Mouse (Mus musculus): ENCODE data around the gene Zdhhc7. TPM values are rescaled to one million over a fixed set of nuclear protein-coding genes. Genes with fewer than 3 reads are reported as not detected.

The Zdhhc7 gene
- total RNA-seq, 2 experiments from 2014 or later, result 43.2 to 44.8 TPM

DNA sequence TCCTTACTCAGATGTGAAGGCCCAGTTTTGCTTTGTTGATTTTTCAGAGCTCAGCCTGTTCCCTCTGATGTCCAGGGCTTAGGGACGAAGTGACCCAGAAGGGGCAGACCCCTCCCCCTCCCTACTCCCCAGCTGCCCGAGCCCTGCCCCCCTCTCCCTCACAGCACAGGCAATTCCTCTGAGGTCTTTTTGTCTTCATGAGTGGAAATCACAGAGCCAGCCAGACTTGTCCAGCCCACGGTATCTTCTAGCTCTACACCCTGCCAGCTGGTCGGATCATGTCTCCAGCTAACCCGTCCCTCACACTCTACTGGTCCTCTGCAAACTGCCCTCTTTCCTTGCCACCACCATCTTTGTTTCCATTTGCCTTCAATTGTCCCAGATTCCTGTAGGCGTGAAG is 66.8 kb downstream of the Zdhhc7 start:
- DNase-seq, result no peak

DNA sequence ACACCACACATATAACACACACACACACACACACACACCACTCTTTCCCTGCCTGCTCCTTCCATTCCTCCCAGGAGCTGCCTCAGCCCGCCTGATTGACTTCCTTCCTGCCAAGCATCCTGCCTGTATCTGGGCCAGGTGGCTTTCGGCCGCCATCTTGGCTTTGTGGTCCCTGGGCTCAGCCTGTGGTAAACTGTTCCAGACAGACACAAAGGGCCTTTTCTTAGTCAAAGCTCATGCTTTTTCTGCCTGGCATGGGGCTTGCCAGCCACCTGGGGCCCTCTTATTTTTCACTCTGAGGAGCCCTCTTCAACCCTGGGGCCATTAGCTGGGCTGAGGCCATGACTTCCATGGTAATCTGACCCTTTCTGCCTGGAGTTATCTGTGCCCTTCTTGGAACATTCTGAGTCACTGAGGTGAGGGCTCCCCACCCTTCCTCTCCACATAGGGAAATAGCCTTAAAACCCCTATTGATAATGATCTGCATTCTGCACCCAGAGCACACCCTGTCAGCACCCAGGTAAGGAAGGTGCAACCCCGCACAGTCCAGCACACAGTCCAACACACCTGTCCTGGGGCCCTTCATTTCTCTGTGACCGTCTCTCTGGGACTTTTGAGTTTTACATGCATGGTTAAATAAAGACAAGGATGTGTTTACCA is 68.6 kb downstream of the Zdhhc7 start:
- no peak for DNase-seq

Other genes starting within 250 kb of the Zdhhc7 start
- 10 to 100 TPM in 1 of 2 experiments, 1 to 10 TPM in 1; 7.3 to 11.2 TPM for gene Klhl36, start 239.2 kb downstream of the Zdhhc7 start, total RNA-seq (2021)
- gene Usp10, start 191.1 kb downstream of the Zdhhc7 start, total RNA-seq (2021), result 100 to 1,000 TPM in 1 of 2 experiments, 10 to 100 TPM in 1; 92.2 to 106 TPM
- 1 to 10 TPM; 1.9 to 2.0 TPM for gene Gm20388, start 190.6 kb downstream of the Zdhhc7 start, total RNA-seq (2021)
- gene Crispld2, start 109.0 kb downstream of the Zdhhc7 start, total RNA-seq (2021), result 1 to 10 TPM; 5.9 to 7.7 TPM
- 10 to 100 TPM; 39.7 to 41.9 TPM for gene 6430548M08Rik, start 12.7 kb upstream of the Zdhhc7 start, total RNA-seq (2021)
- gene Fam92b, start 76.0 kb upstream of the Zdhhc7 start, total RNA-seq (2021), result 1 to 10 TPM in 1 of 2 experiments, under 1 TPM in 1; 0.90 to 1.4 TPM
- gene Gse1, start 127.0 kb upstream of the Zdhhc7 start, total RNA-seq (2021), result 10 to 100 TPM; 27.2 to 42.9 TPM

Data from adrenal gland, postnatal 10 days (tissue).